Mouse (Mus musculus): ENCODE data around the gene Iqcf5.

Gene Iqcf5

GRCm38 (mm10) chr9:106514273-106514672 lies at the start of gene Iqcf5:
Gene Iqcf5, plus strand, starts transcription at chr9:106514573.
- DNase-seq (ENCODE audit: low spot score in 2 of 2) = no peak

DNA sequence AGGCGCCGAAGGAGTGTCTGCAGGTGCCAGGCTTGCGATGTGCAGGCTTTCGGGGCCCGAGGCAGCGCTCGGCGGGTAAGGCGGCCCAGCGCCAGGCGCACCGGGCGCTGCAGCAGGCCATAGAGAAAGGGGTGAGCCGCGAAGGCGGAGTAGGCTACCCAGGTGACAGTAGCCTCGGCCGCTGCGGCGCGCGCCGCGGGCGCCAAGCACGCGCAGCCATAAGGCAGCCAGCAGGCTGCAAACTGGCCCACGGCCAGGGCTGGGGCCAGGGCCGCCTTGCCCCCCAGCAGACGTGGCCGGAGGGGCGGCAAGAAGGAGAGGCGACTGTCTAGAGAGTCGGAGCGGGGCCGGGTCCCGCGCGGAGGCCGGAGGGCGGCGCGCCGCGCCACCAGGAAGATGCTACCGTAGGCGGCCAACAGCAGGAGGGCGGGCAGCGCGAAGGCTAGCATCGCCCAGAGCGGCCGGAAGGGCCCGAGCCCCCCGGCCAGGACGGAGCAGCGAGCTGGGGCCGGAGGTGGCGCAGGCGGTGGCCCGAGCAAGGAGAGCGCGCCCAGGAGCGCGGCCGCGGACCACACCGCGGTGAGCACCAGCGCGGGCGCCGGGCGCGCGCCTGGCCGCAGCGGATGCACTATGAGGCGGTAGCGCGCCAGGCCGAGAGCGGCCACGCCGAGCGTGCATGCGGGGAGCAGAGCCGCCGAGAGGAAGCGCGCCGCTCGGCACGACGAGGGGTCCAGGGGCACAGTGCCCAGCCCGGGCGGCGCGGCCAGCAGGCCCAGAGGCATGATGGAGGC lies 49.4 kb upstream of the Iqcf5 start:
- DNase-seq (ENCODE audit: low spot score in 2 of 2) = peak in 1 of 2 experiments; percentile 73

GRCm38 (mm10) chr9:106465571-106466200 lies 48.7 kb upstream of the Iqcf5 start, which contains the start of gene Gpr62:
Gene Gpr62, minus strand, starts transcription at chr9:106465938.
- peak in 1 of 2 experiments; percentile 77 for DNase-seq (ENCODE audit: low spot score in 2 of 2)

DNA sequence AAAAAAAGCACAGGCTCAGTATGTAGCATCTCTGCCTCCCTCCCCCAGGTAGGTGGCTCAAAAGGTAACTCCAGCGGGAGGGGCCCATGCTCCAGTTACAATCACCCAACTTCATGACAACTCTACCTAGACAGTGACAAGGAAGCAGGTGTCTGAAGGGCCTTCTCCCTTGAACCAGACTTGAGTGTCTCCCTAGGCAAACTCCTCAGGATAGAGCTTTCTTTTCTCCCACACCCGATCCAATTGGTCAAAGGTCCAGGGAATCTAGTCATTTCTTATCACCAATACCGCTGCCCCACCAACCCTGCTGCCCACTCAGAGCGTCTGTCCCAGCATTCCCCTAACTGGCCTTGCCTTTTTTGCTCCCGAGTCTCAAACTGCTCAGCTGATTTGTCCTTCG lies 47.7 kb upstream of the Iqcf5 start:
- DNase-seq (ENCODE audit: low spot score in 2 of 2) = no peak

- DNase-seq (ENCODE audit: low spot score in 2 of 2) = no peak
Measured at GRCm38 (mm10) chr9:106467746-106468145, 46.6 kb upstream of the Iqcf5 start.

- DNase-seq (ENCODE audit: low spot score in 2 of 2) = no peak
Measured at GRCm38 (mm10) chr9:106469317-106469716, 45.1 kb upstream of the Iqcf5 start.

- no peak for DNase-seq (ENCODE audit: low spot score in 2 of 2)
Measured at GRCm38 (mm10) chr9:106469776-106470175, 44.6 kb upstream of the Iqcf5 start.

DNA sequence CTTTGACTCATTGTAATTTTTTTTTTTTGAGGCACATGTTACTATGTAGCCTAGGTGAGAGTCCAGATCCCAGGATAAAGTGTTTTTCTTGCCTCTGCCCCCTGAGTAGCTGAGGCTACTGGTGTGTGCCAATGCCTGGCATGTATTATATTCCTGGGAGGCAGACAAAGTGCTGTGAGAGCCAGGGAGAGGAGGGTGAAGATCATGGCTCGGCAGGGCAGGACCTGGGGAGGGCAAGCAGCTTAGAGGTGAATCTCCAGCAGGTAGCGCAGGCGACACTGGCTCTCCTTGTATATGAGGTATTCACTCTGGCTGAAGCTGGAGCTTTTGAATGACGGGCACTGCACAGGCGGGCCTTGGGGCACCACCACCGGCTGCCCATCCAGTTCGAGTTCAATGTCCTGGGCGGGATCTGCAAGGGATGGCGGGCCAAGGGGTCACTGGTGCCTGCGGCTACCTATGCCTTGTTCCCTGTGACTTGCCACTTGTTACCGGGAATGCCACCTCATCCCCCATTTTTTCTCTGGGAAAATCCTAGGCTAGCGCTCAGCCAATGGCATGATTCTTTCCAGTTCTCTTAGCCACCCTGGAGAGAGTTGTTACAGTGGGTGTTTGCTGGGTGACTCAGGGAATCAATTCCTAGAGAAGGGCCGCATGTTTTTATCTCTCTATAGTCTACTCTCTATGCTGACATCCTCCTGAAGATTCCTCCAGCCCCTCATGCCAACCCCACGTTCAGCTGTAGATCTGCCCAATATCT lies 43.2 kb upstream of the Iqcf5 start:
- no peak for DNase-seq (ENCODE audit: low spot score in 2 of 2)

- no peak for DNase-seq (ENCODE audit: low spot score in 2 of 2)
Measured at GRCm38 (mm10) chr9:106471892-106472291, 42.5 kb upstream of the Iqcf5 start.

- no peak for DNase-seq (ENCODE audit: low spot score in 2 of 2)
Measured at GRCm38 (mm10) chr9:106472321-106472720, 42.1 kb upstream of the Iqcf5 start.

DNA sequence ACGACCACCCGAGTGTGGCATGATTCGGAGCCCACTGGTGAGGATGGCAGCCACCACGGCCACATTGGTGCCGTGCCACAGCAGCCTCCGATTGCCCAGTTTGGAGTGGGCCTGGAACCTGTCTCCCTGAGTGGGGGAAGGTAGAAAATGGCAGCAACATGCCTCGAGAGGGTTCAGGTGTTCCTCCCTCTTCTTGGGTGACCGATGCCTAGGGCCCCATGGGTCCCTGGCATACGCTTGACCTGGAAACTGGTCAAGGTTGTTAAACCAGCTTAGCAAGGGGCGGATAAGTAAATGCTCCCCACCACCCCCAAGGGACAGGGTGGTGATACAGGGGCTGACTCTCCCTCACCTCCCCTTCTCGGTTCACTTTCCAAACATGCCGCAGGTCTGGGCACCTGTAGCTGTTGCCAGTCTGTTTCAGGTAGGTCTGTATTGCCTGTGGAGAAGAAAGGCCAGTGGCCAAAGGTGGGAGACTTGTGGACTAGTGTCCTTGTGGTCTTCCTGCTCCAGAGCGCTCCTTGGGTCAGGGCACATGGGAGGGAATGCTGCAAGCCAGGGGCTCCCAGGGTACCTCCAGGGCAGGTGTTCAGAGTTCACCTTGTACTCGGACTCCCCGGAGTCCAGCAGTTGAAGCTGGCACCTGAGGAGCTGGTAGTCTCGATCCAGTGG lies 41.2 kb upstream of the Iqcf5 start:
- DNase-seq (ENCODE audit: low spot score in 2 of 2) = peak; percentile 3 to 4

- DNase-seq (ENCODE audit: low spot score in 2 of 2) = peak; percentile 4 to 7
Measured at GRCm38 (mm10) chr9:106473753-106474105, 40.6 kb upstream of the Iqcf5 start.

DNA sequence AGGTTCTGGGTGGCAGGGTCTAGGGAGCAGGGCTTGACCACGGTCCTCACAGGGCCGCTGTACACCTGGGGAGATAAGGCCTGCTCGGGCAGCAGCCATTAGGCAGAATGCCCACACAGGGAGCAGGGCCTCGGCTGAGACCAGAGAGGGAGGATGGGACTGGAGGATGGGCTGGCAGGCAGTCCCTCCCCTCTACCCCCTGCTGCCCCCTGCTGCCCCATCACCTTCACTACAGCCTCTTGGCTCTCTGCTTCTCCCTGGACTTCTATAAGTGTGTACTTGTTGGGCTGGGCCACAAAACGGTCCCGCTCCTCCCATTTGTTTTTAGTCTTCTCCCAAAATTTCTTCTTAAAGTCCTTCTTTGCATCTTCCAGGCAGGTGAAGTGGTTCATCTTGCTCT lies 39.9 kb upstream of the Iqcf5 start:
- peak in 1 of 2 experiments; percentile 69 for DNase-seq (ENCODE audit: low spot score in 2 of 2)

DNA sequence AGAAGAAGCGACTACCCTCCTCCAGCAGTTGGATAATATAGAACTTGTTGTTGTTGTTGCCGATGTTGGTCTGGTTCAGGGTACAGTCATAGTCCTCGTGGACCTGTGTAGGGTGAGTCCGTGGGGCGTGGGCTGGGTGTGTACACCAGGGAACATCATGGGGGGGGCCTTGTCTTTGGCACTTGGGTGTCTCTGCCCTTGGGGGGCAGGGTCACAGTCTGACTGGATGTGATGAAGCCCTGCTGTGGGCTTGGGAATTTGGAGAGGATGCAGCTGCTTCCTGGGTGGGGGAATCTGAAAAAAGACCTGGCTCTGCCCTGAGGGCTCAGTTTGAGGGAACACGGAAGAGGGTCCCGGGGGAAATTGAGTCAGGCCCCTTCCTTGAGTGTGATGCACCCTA lies 39.3 kb upstream of the Iqcf5 start:
- DNase-seq (ENCODE audit: low spot score in 2 of 2) = peak in 1 of 2 experiments; percentile 7

DNA sequence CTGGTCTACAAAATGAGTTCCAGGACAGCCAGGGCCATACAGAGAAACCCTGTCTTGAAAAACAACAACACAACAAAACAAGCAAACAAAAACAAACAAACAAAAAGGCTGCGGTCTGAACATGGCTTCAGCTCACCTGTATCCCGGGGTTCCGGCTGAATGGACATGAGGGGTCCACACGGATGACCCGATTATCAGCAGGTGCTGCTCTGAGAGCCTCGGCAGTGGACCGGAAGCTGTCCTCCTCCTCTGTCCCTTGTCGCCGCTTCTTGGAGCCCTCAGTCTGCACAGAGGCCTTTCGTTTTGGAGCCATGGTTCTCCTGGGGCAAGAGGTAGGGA lies 38.7 kb upstream of the Iqcf5 start, which contains the start of gene Rrp9:
TSS of gene Rrp9 (plus strand) at position 301 of the 339 bp plus-strand sequence.
- peak in 1 of 2 experiments; percentile 3 for DNase-seq (ENCODE audit: low spot score in 2 of 2)

DNA sequence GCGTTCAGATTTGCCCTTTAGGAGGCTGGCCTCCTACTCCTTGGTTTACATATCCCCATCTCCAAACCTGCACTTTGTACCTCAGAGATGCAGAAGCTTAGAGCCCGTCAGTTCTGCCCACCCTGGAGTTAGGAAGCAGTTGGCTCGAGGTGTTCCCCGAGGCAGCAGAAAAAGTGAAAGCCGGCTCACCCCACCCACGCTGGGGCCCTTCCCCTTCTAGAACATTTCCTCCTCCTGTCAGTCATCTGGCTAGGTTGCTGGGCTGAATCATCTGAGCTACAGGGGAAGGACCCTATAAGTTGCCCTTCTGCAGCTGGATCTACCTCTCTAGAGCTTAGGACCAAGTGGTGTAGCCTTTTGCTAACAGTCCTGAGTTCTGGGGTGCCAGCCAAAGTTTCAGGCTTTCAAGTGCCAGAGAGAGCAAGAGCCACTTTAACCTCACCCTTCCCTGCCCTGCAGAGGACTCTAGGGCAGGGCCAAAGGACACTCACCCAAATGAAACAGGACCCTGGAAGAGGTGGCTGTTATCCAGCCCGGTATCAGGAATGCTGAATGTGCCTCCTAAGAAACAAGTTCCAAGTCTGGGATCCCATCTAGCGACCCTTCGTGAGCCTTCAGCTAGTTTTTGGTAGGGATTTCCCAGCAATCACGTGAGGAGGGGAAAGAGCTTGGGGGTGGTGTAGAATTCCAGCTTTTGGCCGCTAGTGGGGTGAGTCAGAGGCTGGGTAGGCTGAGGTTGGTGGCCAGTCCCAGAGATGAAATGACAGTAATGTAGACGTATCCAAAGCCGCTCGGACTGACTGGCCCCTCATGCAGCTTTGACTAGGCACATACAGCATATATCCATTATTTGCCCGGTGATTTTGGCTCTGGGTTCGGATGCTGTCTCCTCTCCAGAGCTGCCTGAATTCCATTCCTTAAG lies 38.1 kb upstream of the Iqcf5 start:
- DNase-seq (ENCODE audit: low spot score in 2 of 2) = no peak

GRCm38 (mm10) chr9:106476924-106477484 lies 37.4 kb upstream of the Iqcf5 start, which contains the start of gene Parp3:
Gene Parp3, minus strand, starts transcription at chr9:106476949.
- DNase-seq (ENCODE audit: low spot score in 2 of 2) = peak; percentile 100

DNA sequence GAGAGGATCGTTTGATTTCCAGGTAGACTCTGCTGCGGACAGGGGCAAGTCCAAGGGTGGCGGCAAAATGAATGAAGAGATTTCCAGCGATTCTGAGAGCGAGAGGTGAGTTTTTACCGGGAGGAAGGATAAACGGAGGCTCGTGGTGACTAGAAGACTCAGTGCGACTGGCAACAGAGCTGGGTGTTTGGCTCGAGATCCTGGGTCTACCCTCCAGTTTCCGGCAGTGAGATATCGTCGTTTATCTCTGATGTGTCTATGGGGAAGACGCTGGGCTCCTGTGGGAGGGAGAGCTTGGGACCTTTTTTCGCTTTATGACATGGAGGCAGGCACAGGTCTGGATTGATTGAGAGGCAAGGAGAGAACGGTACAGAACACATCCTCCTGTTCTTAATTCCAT lies 36.7 kb upstream of the Iqcf5 start:
- DNase-seq (ENCODE audit: low spot score in 2 of 2) = no peak

GRCm38 (mm10) chr9:106478101-106478500 lies 36.3 kb upstream of the Iqcf5 start:
- peak in 1 of 2 experiments; percentile 1 for DNase-seq (ENCODE audit: low spot score in 2 of 2)

- peak in 1 of 2 experiments; percentile 1 for DNase-seq (ENCODE audit: low spot score in 2 of 2)
Measured at GRCm38 (mm10) chr9:106480541-106480940, 33.8 kb upstream of the Iqcf5 start.

All from left cerebral cortex, adult 9 months (tissue).